Mouse (Mus musculus) CD8-positive naive resting alpha-beta T cell, adult 2 months (primary cell): ENCODE measurements around the gene E2f8.

Experiments
- DNase-seq, 2 experiments: peaks; one replicate each; pipeline ENCODE4 v3.0.0; 2022; ENCODE audit warnings: low read depth in 2 of 2, low spot score in 2 of 2

The E2f8 gene

GRCm38 (mm10) chr7:48858257-48858656 is 23.1 kb downstream of the E2f8 start:
- DNase-seq: no peak

GRCm38 (mm10) chr7:48855461-48855860 is 25.9 kb downstream of the E2f8 start:
- no peak for DNase-seq

GRCm38 (mm10) chr7:48853496-48853895 is 27.9 kb downstream of the E2f8 start:
- DNase-seq: no peak

- no peak for DNase-seq
These were observed 29.8 kb downstream of the E2f8 start for GRCm38 (mm10) chr7:48851529-48852104.

GRCm38 (mm10) chr7:48847820-48848650 is 33.4 kb downstream of the E2f8 start, which contains the start of gene Csrp3:
TSS of gene Csrp3 (minus strand) at chr7:48848033.
- no peak for DNase-seq

GRCm38 (mm10) chr7:48846755-48847154 is 34.6 kb downstream of the E2f8 start:
- DNase-seq: no peak

- DNase-seq: no peak
These were observed 36.0 kb downstream of the E2f8 start for GRCm38 (mm10) chr7:48845213-48845973.

- no peak for DNase-seq
These were observed 37.9 kb downstream of the E2f8 start for GRCm38 (mm10) chr7:48843541-48843940.

GRCm38 (mm10) chr7:48842353-48842752 is 39.0 kb downstream of the E2f8 start:
- no peak for DNase-seq

- no peak for DNase-seq
These were observed 39.9 kb downstream of the E2f8 start for GRCm38 (mm10) chr7:48841538-48841937.

- no peak for DNase-seq
These were observed 40.9 kb downstream of the E2f8 start for GRCm38 (mm10) chr7:48840545-48840944.

- DNase-seq: no peak
These were observed 43.0 kb downstream of the E2f8 start for GRCm38 (mm10) chr7:48838434-48838833.

- no peak for DNase-seq
These were observed 44.4 kb downstream of the E2f8 start for GRCm38 (mm10) chr7:48836949-48837348.

GRCm38 (mm10) chr7:48834989-48835626 is 46.3 kb downstream of the E2f8 start:
- no peak for DNase-seq

GRCm38 (mm10) chr7:48834371-48834970 is 46.9 kb downstream of the E2f8 start:
- DNase-seq: no peak

- DNase-seq: no peak
These were observed 48.7 kb downstream of the E2f8 start for GRCm38 (mm10) chr7:48832735-48833134.

- no peak for DNase-seq
These were observed 51.0 kb downstream of the E2f8 start for GRCm38 (mm10) chr7:48830395-48830794.

GRCm38 (mm10) chr7:48829177-48829910 is 52.1 kb downstream of the E2f8 start:
- DNase-seq: no peak

GRCm38 (mm10) chr7:48825170-48825569 is 56.2 kb downstream of the E2f8 start:
- DNase-seq: no peak

GRCm38 (mm10) chr7:48824671-48825070 is 56.7 kb downstream of the E2f8 start:
- no peak for DNase-seq
